Mouse (Mus musculus): ENCODE measurements around the gene Bcl11b. TPM values are rescaled to one million over a fixed set of nuclear protein-coding genes. Genes with fewer than 3 reads are reported as not detected.

Bcl11b gene
- polyA plus RNA-seq (2014; fragmentation: Illumina TruSeq; extraction: RNeasy Lipid Tissue Mini Kit (QIAGEN cat#74804); ENCODE audit: low read depth, low replicate concordance), result 9.7 TPM

DNA sequence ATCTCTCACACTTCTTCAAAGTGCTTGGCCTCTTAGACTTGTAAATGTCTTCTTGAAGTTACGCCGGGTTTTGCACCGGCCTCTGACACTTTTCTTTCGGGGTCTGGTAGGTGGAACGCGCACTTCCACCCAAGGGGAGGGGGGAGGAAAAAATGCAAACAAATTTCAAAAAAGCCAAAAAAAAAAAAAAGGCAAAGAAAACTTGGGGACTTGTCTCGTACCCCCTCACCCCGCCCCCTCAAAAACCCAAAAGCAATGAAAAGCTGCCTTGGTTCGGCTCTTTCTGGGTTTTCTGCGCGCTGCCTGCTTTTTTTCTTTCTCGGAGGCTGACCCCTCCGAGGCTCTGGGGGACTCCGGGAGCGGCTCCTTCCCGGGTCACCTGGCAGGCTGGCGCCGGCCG lies at the start of gene Bcl11b:
Bcl11b (minus strand) TSS at position 120 of the 400 bp plus-strand sequence.

Other genes starting within 250 kb of the Bcl11b start
- gene Setd3, start 175.7 kb upstream of the Bcl11b start, polyA plus RNA-seq (2014; fragmentation: Illumina TruSeq; extraction: RNeasy Lipid Tissue Mini Kit (QIAGEN cat#74804); ENCODE audit: low read depth, low replicate concordance), result 177 TPM
- 35.0 TPM for gene Ccnk, start 176.0 kb upstream of the Bcl11b start, polyA plus RNA-seq (2014; fragmentation: Illumina TruSeq; extraction: RNeasy Lipid Tissue Mini Kit (QIAGEN cat#74804); ENCODE audit: low read depth, low replicate concordance)

All from sigmoid colon, adult 10 weeks (tissue).